Mouse (Mus musculus): ENCODE results near the gene Hhex. TPM values are rescaled to one million over a fixed set of nuclear protein-coding genes. Genes with fewer than 3 reads are reported as not detected.

Gene Hhex
- 42.5 and 99.2 TPM in 2 replicates for polyA plus RNA-seq (2012; ENCODE audit: insufficient read depth, low replicate concordance)

- Histone ChIP-seq H3K9me3 (peaks cover 38% of the 10 kb centered on the region), H3K4me1 (peaks cover 37% of the 10 kb centered on the region), H3K27me3 (replicated peaks) (peaks cover 54% of the 10 kb centered on the region), H3K36me3 (replicated peaks; ENCODE audit: low read length) (peaks cover 26% of the 10 kb centered on the region), H3K4me3 (replicated peaks) (peak within 1 kb of the TSS; percentile 96)
- TF ChIP-seq FLI1 (IDR thresholded peaks at IDR 0.05; ENCODE audit: low read length) (no peak), GATA1 (IDR thresholded peaks at IDR 0.05; ENCODE audit: borderline replicate concordance, low read length) (no peak)
These were observed at the start of gene Hhex for GRCm38 (mm10) chr19:37434263-37434951. TSS of gene Hhex (plus strand) at chr19:37434810.

- no peak for TF ChIP-seq GATA1 (IDR thresholded peaks at IDR 0.05; ENCODE audit: borderline replicate concordance, low read length)
- no peak for TF ChIP-seq FLI1 (IDR thresholded peaks at IDR 0.05; ENCODE audit: low read length)
- H3K36me3 ChIP-seq (replicated peaks; ENCODE audit: low read length): peaks cover 73% of the 10 kb centered on the region
- H3K9me3 ChIP-seq: no peaks in the 10 kb centered on the region
- no peaks in the 10 kb centered on the region for H3K27me3 ChIP-seq (replicated peaks)
- H3K4me1 ChIP-seq: peaks cover 18% of the 10 kb centered on the region
- no peak overlapping the region for H3K4me3 ChIP-seq (replicated peaks)
These were observed 48.5 kb upstream of the Hhex start for GRCm38 (mm10) chr19:37386126-37386525.

- TF ChIP-seq GATA1 (IDR thresholded peaks at IDR 0.05; ENCODE audit: borderline replicate concordance, low read length): no peak
- no peak for TF ChIP-seq FLI1 (IDR thresholded peaks at IDR 0.05; ENCODE audit: low read length)
- no peaks in the 10 kb centered on the region for H3K27me3 ChIP-seq (replicated peaks)
- peaks cover 83% of the 10 kb centered on the region for H3K36me3 ChIP-seq (replicated peaks; ENCODE audit: low read length)
- no peak overlapping the region for H3K4me3 ChIP-seq (replicated peaks)
- H3K9me3 ChIP-seq: no peaks in the 10 kb centered on the region
- H3K4me1 ChIP-seq: no peaks in the 10 kb centered on the region
These were observed 42.7 kb upstream of the Hhex start for GRCm38 (mm10) chr19:37391869-37392268.

GRCm38 (mm10) chr19:37396279-37396678, 38.3 kb upstream of the Hhex start:
- no peak for TF ChIP-seq GATA1 (IDR thresholded peaks at IDR 0.05; ENCODE audit: borderline replicate concordance, low read length)
- TF ChIP-seq FLI1 (IDR thresholded peaks at IDR 0.05; ENCODE audit: low read length): no peak
- Histone ChIP-seq H3K27me3 (replicated peaks) (no peaks in the 10 kb centered on the region), H3K9me3 (no peaks in the 10 kb centered on the region), H3K4me1 (no peaks in the 10 kb centered on the region), H3K4me3 (replicated peaks) (no peak overlapping the region), H3K36me3 (replicated peaks; ENCODE audit: low read length) (peaks cover 89% of the 10 kb centered on the region)

- Histone ChIP-seq H3K4me3 (replicated peaks) (no peak overlapping the region), H3K27me3 (replicated peaks) (no peaks in the 10 kb centered on the region), H3K36me3 (replicated peaks; ENCODE audit: low read length) (peaks cover 91% of the 10 kb centered on the region), H3K9me3 (no peaks in the 10 kb centered on the region), H3K4me1 (no peaks in the 10 kb centered on the region)
- TF ChIP-seq FLI1 (IDR thresholded peaks at IDR 0.05; ENCODE audit: low read length) (no peak), GATA1 (IDR thresholded peaks at IDR 0.05; ENCODE audit: borderline replicate concordance, low read length) (no peak)
These were observed 33.7 kb upstream of the Hhex start for GRCm38 (mm10) chr19:37400936-37401335.

GRCm38 (mm10) chr19:37418294-37418693, 16.3 kb upstream of the Hhex start:
- no peaks in the 10 kb centered on the region for H3K9me3 ChIP-seq
- H3K4me1 ChIP-seq: no peaks in the 10 kb centered on the region; the same call in 1 of the 2 replicates
- H3K36me3 ChIP-seq (replicated peaks; ENCODE audit: low read length): peaks cover 82% of the 10 kb centered on the region
- no peak for TF ChIP-seq GATA1 (IDR thresholded peaks at IDR 0.05; ENCODE audit: borderline replicate concordance, low read length)
- TF ChIP-seq FLI1 (IDR thresholded peaks at IDR 0.05; ENCODE audit: low read length): no peak
- no peak overlapping the region for H3K4me3 ChIP-seq (replicated peaks)
- no peaks in the 10 kb centered on the region for H3K27me3 ChIP-seq (replicated peaks)

- Histone ChIP-seq H3K4me3 (replicated peaks) (no peak overlapping the region), H3K36me3 (replicated peaks; ENCODE audit: low read length) (peaks cover 74% of the 10 kb centered on the region)
- TF ChIP-seq FLI1 (IDR thresholded peaks at IDR 0.05; ENCODE audit: low read length) (no peak), GATA1 (IDR thresholded peaks at IDR 0.05; ENCODE audit: borderline replicate concordance, low read length) (no peak)
These were observed 15.0 kb upstream of the Hhex start for GRCm38 (mm10) chr19:37419613-37420012.

GRCm38 (mm10) chr19:37428589-37428988, 6.0 kb upstream of the Hhex start:
- H3K36me3 ChIP-seq (replicated peaks; ENCODE audit: low read length): peaks cover 5% of the 10 kb centered on the region
- peak overlapping the region; percentile 77 for H3K4me3 ChIP-seq (replicated peaks)
- peaks cover 21% of the 10 kb centered on the region for H3K9me3 ChIP-seq
- no peak for TF ChIP-seq GATA1 (IDR thresholded peaks at IDR 0.05; ENCODE audit: borderline replicate concordance, low read length)
- no peak for TF ChIP-seq FLI1 (IDR thresholded peaks at IDR 0.05; ENCODE audit: low read length)
- peaks cover 27% of the 10 kb centered on the region for H3K4me1 ChIP-seq
- peaks cover 34% of the 10 kb centered on the region for H3K27me3 ChIP-seq (replicated peaks)

More at GRCm38 (mm10) chr19:37419613-37420012, 15.0 kb upstream of the Hhex start:
- Histone ChIP-seq H3K9me3 (no peaks in the 10 kb centered on the region), H3K4me1 (no peaks in the 10 kb centered on the region; the same call in 1 of the 2 replicates), H3K27me3 (replicated peaks) (no peaks in the 10 kb centered on the region)

- H3K9me3 ChIP-seq: peaks cover 28% of the 10 kb centered on the region
- H3K4me1 ChIP-seq: peaks cover 52% of the 10 kb centered on the region
- H3K27me3 ChIP-seq (replicated peaks): peaks cover 52% of the 10 kb centered on the region
- TF ChIP-seq GATA1 (IDR thresholded peaks at IDR 0.05; ENCODE audit: borderline replicate concordance, low read length) (no peak), FLI1 (IDR thresholded peaks at IDR 0.05; ENCODE audit: low read length) (no peak)
- no peak overlapping the region for H3K4me3 ChIP-seq (replicated peaks)
- H3K36me3 ChIP-seq (replicated peaks; ENCODE audit: low read length): peaks cover 4% of the 10 kb centered on the region
These were observed 3.4 kb upstream of the Hhex start for GRCm38 (mm10) chr19:37431139-37431756.
